Mouse (Mus musculus) kidney, adult 2 months (tissue): Measurements from ENCODE around the gene Cyp27b1. TPM values are rescaled to one million over a fixed set of nuclear protein-coding genes. Genes with fewer than 3 reads are reported as not detected.
A peak's percentile ranks its signal among the peaks of the same experiment; 100 is the strongest.

ENCODE experiments used
- DNase-seq: peaks from one replicate; pipeline ENCODE4 v3.0.0; 2021
- H3K27ac ChIP-seq: fragments of 200-500 bp; 2 replicates; pipeline ENCODE4 v1.5.1; 2012; ENCODE audit warnings: low read depth, low read length, control low read depth, inconsistent platforms; ENCODE audit not compliant: insufficient read depth
- H3K27me3 ChIP-seq: fragments of 200-500 bp; replicated peaks from 2 replicates; pipeline ENCODE4 v1.6.1; 2012; ENCODE audit warnings: mild to moderate bottlenecking, moderate library complexity, low read length, inconsistent platforms; ENCODE audit not compliant: control insufficient read depth, insufficient read depth
- H3K36me3 ChIP-seq: fragments of 200-500 bp; 2 replicates; pipeline ENCODE4 v1.6.1; 2012; ENCODE audit warnings: mild to moderate bottlenecking, moderate library complexity, low read length, inconsistent platforms; ENCODE audit not compliant: control insufficient read depth, insufficient read depth
- H3K4me1 ChIP-seq: fragments of 200-500 bp; 2 replicates; pipeline ENCODE4 v1.6.1; 2011; ENCODE audit warnings: low read length; ENCODE audit not compliant: control insufficient read depth, insufficient read depth
- H3K4me3 ChIP-seq: fragments of 200-500 bp; 2 replicates; pipeline ENCODE4 v1.5.1; 2011; ENCODE audit warnings: mild to moderate bottlenecking, low read depth, low read length, control low read depth; ENCODE audit not compliant: insufficient read depth
- CTCF ChIP-seq: fragments of 200-500 bp; conservative IDR thresholded peaks from 2 replicates; pipeline ENCODE4 v1.5.1; 2011; ENCODE audit warnings: low read depth, mild to moderate bottlenecking, control low read depth, low read length, moderate library complexity, mixed read lengths; ENCODE audit not compliant: insufficient read depth, insufficient read length
- POLR2A ChIP-seq: fragments of 200-500 bp; IDR thresholded peaks from one replicate; pipeline ENCODE4 v1.6.1; 2011; ENCODE audit warnings: low read depth, low read length, control low read depth
- WGBS: fragments of 180-500 bp; shearing (Covaris S2); methylation state at CpG from one replicate; pipeline ENCODE4 v1.1.7; 2018; 5-methylcytosine and 5-hydroxymethylcytosine counted together
- polyA plus RNA-seq: library from polyadenylated mRNA; depleted of rRNA; stranded (reverse); fragments of >200 nt; gene quantifications from 2 replicates; pipeline ENCODE4 v1.2.3, GENCODE M21; 2012

Cyp27b1 gene
- polyA plus RNA-seq, 1 experiment, result 14.3 TPM

GRCm38 (mm10) chr10:127076082-127076481 is 28.0 kb downstream of the Cyp27b1 start:
- 0 out of 2 replicates have a peak, but pooled peaks cover 2% of the 10 kb centered on the region for H3K4me1 ChIP-seq
- H3K27me3 ChIP-seq, result peaks cover 6% of the 10 kb centered on the region
- H3K36me3 ChIP-seq, result no peaks in the 10 kb centered on the region
- TF ChIP-seq POLR2A, result no peak
- no peak for TF ChIP-seq CTCF
- DNase-seq, result no peak
- H3K4me3 ChIP-seq, result no peak overlapping the region
- H3K27ac ChIP-seq, result no peak overlapping the region
- 40% methylated on average over 4 of the region's 4 CpGs for WGBS

- Histone ChIP-seq H3K4me1 (0 out of 2 replicates have a peak, but pooled peaks cover 2% of the 10 kb centered on the region), H3K4me3 (no peak overlapping the region), H3K27ac (no peak overlapping the region), H3K36me3 (no peaks in the 10 kb centered on the region), H3K27me3 (peaks cover 7% of the 10 kb centered on the region)
- DNase-seq, result no peak
- WGBS, result 17% methylated on average over 10 of the region's 10 CpGs
- TF ChIP-seq POLR2A, result no peak
- TF ChIP-seq CTCF, result no peak
Observed at GRCm38 (mm10) chr10:127077515-127077914, 29.5 kb downstream of the Cyp27b1 start.

GRCm38 (mm10) chr10:127078001-127078676 is 30.1 kb downstream of the Cyp27b1 start:
- WGBS, result 9% methylated on average over 12 of the region's 12 CpGs
- no peak for DNase-seq
- peaks cover 7% of the 10 kb centered on the region for H3K27me3 ChIP-seq
- TF ChIP-seq CTCF (no peak), POLR2A (no peak)
- H3K27ac ChIP-seq, result no peak overlapping the region
- 0 out of 2 replicates have a peak, but pooled peaks cover 2% of the 10 kb centered on the region for H3K4me1 ChIP-seq
- no peak overlapping the region for H3K4me3 ChIP-seq
- H3K36me3 ChIP-seq, result no peaks in the 10 kb centered on the region

- 8% methylated on average over 40 of the region's 49 CpGs for WGBS
Observed at GRCm38 (mm10) chr10:127078677-127079575, 30.9 kb downstream of the Cyp27b1 start.

GRCm38 (mm10) chr10:127079665-127080391 is 31.8 kb downstream of the Cyp27b1 start:
- TF ChIP-seq CTCF (peak; percentile 14; the same call in 1 of the 2 replicates), POLR2A (no peak)
- DNase-seq, result no peak
- no peaks in the 10 kb centered on the region for H3K36me3 ChIP-seq
- WGBS, result 5% methylated on average over 67 of the region's 70 CpGs
- H3K4me1 ChIP-seq, result 0 out of 2 replicates have a peak, but pooled peaks cover 2% of the 10 kb centered on the region
- no peak overlapping the region for H3K27ac ChIP-seq
- H3K27me3 ChIP-seq, result peaks cover 7% of the 10 kb centered on the region
- peak overlapping the region; percentile 31 for H3K4me3 ChIP-seq

More at GRCm38 (mm10) chr10:127078677-127079575, 30.9 kb downstream of the Cyp27b1 start:
- Histone ChIP-seq H3K4me1 (0 out of 2 replicates have a peak, but pooled peaks cover 2% of the 10 kb centered on the region), H3K27ac (no peak overlapping the region), H3K27me3 (peaks cover 7% of the 10 kb centered on the region), H3K4me3 (peak overlapping the region; percentile 31), H3K36me3 (no peaks in the 10 kb centered on the region)
- TF ChIP-seq CTCF, result no peak
- no peak for TF ChIP-seq POLR2A
- no peak for DNase-seq

GRCm38 (mm10) chr10:127080901-127081780 is 33.1 kb downstream of the Cyp27b1 start:
- no peak for TF ChIP-seq POLR2A
- no peak for TF ChIP-seq CTCF
- 7% methylated on average over 48 of the region's 48 CpGs for WGBS
- 0 out of 2 replicates have a peak overlapping the region, but pooled peaks have one; percentile 13 for H3K4me3 ChIP-seq
- H3K27me3 ChIP-seq, result peaks cover 7% of the 10 kb centered on the region
- DNase-seq, result no peak
- no peaks in the 10 kb centered on the region for H3K36me3 ChIP-seq
- H3K27ac ChIP-seq, result no peak overlapping the region
- H3K4me1 ChIP-seq, result 0 out of 2 replicates have a peak, but pooled peaks cover 2% of the 10 kb centered on the region
